Mouse (Mus musculus) heart, embryonic 10.5 days (tissue): ENCODE data around the gene Itm2c. TPM values are rescaled to one million over a fixed set of nuclear protein-coding genes. Genes with fewer than 3 reads are reported as not detected.

Source experiments
- DNase-seq: peaks from one replicate; pipeline ENCODE4 v3.0.0-alpha.2; 2017; ENCODE audit warnings: low spot score
- H3K27ac ChIP-seq: fragments of 300-500 bp; sonication (generic); 2 replicates; pipeline ENCODE4 v1.5.1; 2016; ENCODE audit warnings: mild to moderate bottlenecking
- H3K27me3 ChIP-seq: fragments of 300-500 bp; sonication (generic); 2 replicates; pipeline ENCODE4 v1.6.1; 2016; ENCODE audit warnings: mild to moderate bottlenecking; ENCODE audit not compliant: poor library complexity, insufficient read depth, severe bottlenecking
- H3K36me3 ChIP-seq: fragments of 300-500 bp; sonication (generic); 2 replicates; pipeline ENCODE4 v1.6.1; 2016; ENCODE audit warnings: mild to moderate bottlenecking, moderate library complexity
- H3K4me1 ChIP-seq: fragments of 300-500 bp; sonication (generic); 2 replicates; pipeline ENCODE4 v1.6.1; 2016; ENCODE audit warnings: mild to moderate bottlenecking
- H3K4me3 ChIP-seq: fragments of 300-500 bp; sonication (generic); 2 replicates; pipeline ENCODE4 v1.5.1; 2016; ENCODE audit warnings: mild to moderate bottlenecking, moderate library complexity
- H3K9me3 ChIP-seq: fragments of 300-500 bp; sonication (generic); 2 replicates; pipeline ENCODE4 v1.6.1; 2016; ENCODE audit warnings: mild to moderate bottlenecking, moderate library complexity
- WGBS: fragments of 180-500 bp; shearing (Covaris S2); methylation state at CpG from one replicate; pipeline ENCODE4 v1.1.7; 2016; 5-methylcytosine and 5-hydroxymethylcytosine counted together
- polyA plus RNA-seq: library from polyadenylated mRNA; unstranded; fragments of >200 nt; fragmentation: Nextera tagmentation; extraction: Ambion mirVana; gene quantifications from 2 replicates; pipeline ENCODE4 v1.2.1, GENCODE M21; 2016

The Itm2c gene
- polyA plus RNA-seq: 193 and 231 TPM in 2 replicates

GRCm38 (mm10) chr1:85894231-85894747, at the start of gene Itm2c:
TSS of gene Itm2c (plus strand) at chr1:85894281.
- WGBS: 2% methylated on average over 35 of the region's 35 CpGs
- Histone ChIP-seq H3K4me1 (peaks cover 50% of the 10 kb centered on the region), H3K27me3 (no peaks in the 10 kb centered on the region), H3K9me3 (no peaks in the 10 kb centered on the region), H3K36me3 (no peaks in the 10 kb centered on the region), H3K27ac (peak within 1 kb of the TSS; percentile 95), H3K4me3 (peak within 1 kb of the TSS; percentile 92)
- DNase-seq: peak; percentile 94

DNA sequence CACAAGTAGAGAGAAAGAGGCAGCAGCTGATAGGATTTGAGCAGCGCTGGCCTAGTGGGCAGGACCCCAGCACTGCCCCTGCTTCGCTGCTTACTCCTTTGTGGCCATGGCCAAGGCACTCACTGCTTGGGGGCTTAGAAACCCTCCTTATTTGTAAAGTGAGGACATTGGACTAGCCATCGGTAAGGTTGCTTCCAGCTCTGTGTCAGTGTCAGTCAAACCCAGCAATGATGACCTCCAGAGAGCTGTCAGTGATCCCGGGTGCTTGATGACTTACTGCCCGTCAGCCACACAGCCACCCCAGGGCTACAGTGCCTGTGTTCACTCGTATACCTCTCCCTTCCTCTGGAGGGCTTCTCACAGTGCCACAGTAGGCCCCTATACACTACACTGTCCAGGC, 49.1 kb upstream of the Itm2c start:
- peaks cover 48% of the 10 kb centered on the region for H3K36me3 ChIP-seq
- H3K27ac ChIP-seq: 0 out of 2 replicates have a peak overlapping the region, but pooled peaks have one; percentile 52
- H3K4me3 ChIP-seq: no peak overlapping the region
- DNase-seq: no peak
- WGBS: 63% methylated on average over 6 of the region's 6 CpGs
- H3K27me3 ChIP-seq: no peaks in the 10 kb centered on the region
- no peaks in the 10 kb centered on the region for H3K9me3 ChIP-seq
- H3K4me1 ChIP-seq: peaks cover 4% of the 10 kb centered on the region; the same call in 1 of the 2 replicates

DNA sequence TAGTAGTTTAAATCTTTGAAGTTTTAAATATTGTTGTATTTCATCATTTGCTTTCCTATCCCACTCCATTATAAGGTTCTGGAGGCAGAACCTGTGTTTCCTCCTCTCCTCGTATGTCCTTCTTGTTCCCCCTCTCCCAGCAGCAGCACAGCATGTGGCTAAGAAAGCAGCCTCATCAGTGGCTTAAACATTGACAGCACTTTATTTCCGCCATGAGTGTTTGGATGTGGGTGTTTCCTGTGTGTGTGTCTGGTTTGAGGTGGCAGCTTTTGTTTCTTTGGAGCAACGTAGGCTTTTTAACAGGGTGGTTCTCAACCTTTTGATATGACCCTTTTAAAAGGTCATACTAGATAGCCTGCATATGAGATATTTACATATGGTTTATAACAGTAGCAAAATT, 48.6 kb upstream of the Itm2c start:
- H3K9me3 ChIP-seq: no peaks in the 10 kb centered on the region
- WGBS: 75% methylated on average over 3 of the region's 3 CpGs
- no peak for DNase-seq
- H3K27ac ChIP-seq: no peak overlapping the region
- peaks cover 48% of the 10 kb centered on the region for H3K36me3 ChIP-seq
- no peak overlapping the region for H3K4me3 ChIP-seq
- no peaks in the 10 kb centered on the region for H3K27me3 ChIP-seq
- peaks cover 4% of the 10 kb centered on the region; the same call in 1 of the 2 replicates for H3K4me1 ChIP-seq

- 89% methylated on average over 14 of the region's 14 CpGs for WGBS
- Histone ChIP-seq H3K36me3 (peaks cover 46% of the 10 kb centered on the region), H3K27ac (no peak overlapping the region), H3K4me3 (no peak overlapping the region), H3K9me3 (no peaks in the 10 kb centered on the region), H3K27me3 (no peaks in the 10 kb centered on the region), H3K4me1 (peaks cover 17% of the 10 kb centered on the region; the same call in 1 of the 2 replicates)
- no peak for DNase-seq
Measured at GRCm38 (mm10) chr1:85849016-85849415, 45.1 kb upstream of the Itm2c start.

GRCm38 (mm10) chr1:85850851-85851250, 43.2 kb upstream of the Itm2c start:
- H3K27me3 ChIP-seq: no peaks in the 10 kb centered on the region
- H3K4me3 ChIP-seq: no peak overlapping the region
- 69% methylated on average over 5 of the region's 5 CpGs for WGBS
- H3K36me3 ChIP-seq: peaks cover 44% of the 10 kb centered on the region
- no peak overlapping the region for H3K27ac ChIP-seq
- peaks cover 12% of the 10 kb centered on the region; the same call in 1 of the 2 replicates for H3K4me1 ChIP-seq
- DNase-seq: no peak
- no peaks in the 10 kb centered on the region for H3K9me3 ChIP-seq

DNA sequence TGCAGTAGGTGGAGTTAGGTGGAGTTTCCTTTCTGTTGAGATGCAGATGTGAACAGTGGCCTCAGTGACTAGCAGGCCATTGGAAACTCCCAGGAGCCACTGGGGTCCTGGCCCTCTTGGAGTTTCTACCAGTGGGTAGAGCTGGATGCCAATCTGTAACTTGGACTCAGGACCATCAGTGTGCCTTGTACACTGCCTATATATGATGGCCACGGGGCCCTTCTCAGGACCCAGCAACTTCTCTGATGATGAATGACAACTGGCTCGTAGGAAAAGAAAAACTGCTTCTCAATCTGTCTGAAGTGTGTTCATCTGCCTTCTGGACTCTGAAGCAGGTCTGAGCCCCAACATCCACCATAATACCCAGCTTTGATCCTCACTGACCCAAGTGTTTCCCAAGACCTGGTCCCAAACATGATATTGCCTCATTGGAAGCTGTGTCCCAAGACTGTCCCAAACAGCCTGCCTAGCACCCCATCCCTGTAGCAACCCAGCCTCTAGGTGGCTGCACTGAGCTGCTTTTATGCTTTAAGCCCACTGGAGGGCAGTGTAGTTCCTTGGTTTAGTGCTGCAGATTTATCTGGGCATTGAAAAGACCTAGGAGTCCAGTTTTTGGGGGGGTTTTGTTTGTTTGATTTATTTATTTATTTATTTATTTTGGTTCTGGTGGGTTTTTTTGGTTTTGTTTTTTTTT, 40.9 kb upstream of the Itm2c start:
- H3K36me3 ChIP-seq: peaks cover 30% of the 10 kb centered on the region
- H3K4me1 ChIP-seq: peaks cover 12% of the 10 kb centered on the region; the same call in 1 of the 2 replicates
- DNase-seq: peak; percentile 81
- H3K9me3 ChIP-seq: no peaks in the 10 kb centered on the region
- H3K4me3 ChIP-seq: no peak overlapping the region
- no peak overlapping the region for H3K27ac ChIP-seq
- 79% methylated on average over 2 of the region's 2 CpGs for WGBS
- H3K27me3 ChIP-seq: no peaks in the 10 kb centered on the region

GRCm38 (mm10) chr1:85853865-85854264, 40.2 kb upstream of the Itm2c start:
- Histone ChIP-seq H3K4me3 (no peak overlapping the region), H3K27ac (0 out of 2 replicates have a peak overlapping the region, but pooled peaks have one; percentile 22), H3K9me3 (no peaks in the 10 kb centered on the region), H3K36me3 (peaks cover 23% of the 10 kb centered on the region), H3K4me1 (peaks cover 12% of the 10 kb centered on the region; the same call in 1 of the 2 replicates), H3K27me3 (no peaks in the 10 kb centered on the region)
- WGBS: 87% methylated on average over 2 of the region's 2 CpGs
- DNase-seq: no peak

- H3K36me3 ChIP-seq: peaks cover 17% of the 10 kb centered on the region
- DNase-seq: no peak
- no peak overlapping the region for H3K27ac ChIP-seq
- WGBS: 74% methylated on average over 2 of the region's 2 CpGs
- no peak overlapping the region for H3K4me3 ChIP-seq
- no peaks in the 10 kb centered on the region for H3K9me3 ChIP-seq
- H3K27me3 ChIP-seq: no peaks in the 10 kb centered on the region
- H3K4me1 ChIP-seq: peaks cover 12% of the 10 kb centered on the region; the same call in 1 of the 2 replicates
Measured at GRCm38 (mm10) chr1:85854475-85854874, 39.6 kb upstream of the Itm2c start.

- Histone ChIP-seq H3K27me3 (no peaks in the 10 kb centered on the region), H3K27ac (no peak overlapping the region), H3K4me1 (peaks cover 8% of the 10 kb centered on the region; the same call in 1 of the 2 replicates), H3K9me3 (peaks cover 6% of the 10 kb centered on the region; the same call in 1 of the 2 replicates), H3K4me3 (no peak overlapping the region), H3K36me3 (peaks cover 14% of the 10 kb centered on the region; the same call in 1 of the 2 replicates)
- DNase-seq: no peak
- 39% methylated on average over 3 of the region's 3 CpGs for WGBS
Measured at GRCm38 (mm10) chr1:85856266-85856665, 37.8 kb upstream of the Itm2c start.

GRCm38 (mm10) chr1:85857261-85857754, 36.8 kb upstream of the Itm2c start:
- H3K4me1 ChIP-seq: peaks cover 3% of the 10 kb centered on the region; the same call in 1 of the 2 replicates
- H3K9me3 ChIP-seq: peaks cover 13% of the 10 kb centered on the region
- 79% methylated on average over 6 of the region's 6 CpGs for WGBS
- no peak overlapping the region for H3K27ac ChIP-seq
- no peak for DNase-seq
- H3K36me3 ChIP-seq: peaks cover 10% of the 10 kb centered on the region; the same call in 1 of the 2 replicates
- H3K27me3 ChIP-seq: no peaks in the 10 kb centered on the region
- no peak overlapping the region for H3K4me3 ChIP-seq

GRCm38 (mm10) chr1:85864383-85864782, 29.7 kb upstream of the Itm2c start:
- Histone ChIP-seq H3K36me3 (0 out of 2 replicates have a peak, but pooled peaks cover 3% of the 10 kb centered on the region), H3K27me3 (no peaks in the 10 kb centered on the region), H3K4me3 (no peak overlapping the region), H3K9me3 (peaks cover 20% of the 10 kb centered on the region), H3K4me1 (0 out of 2 replicates have a peak, but pooled peaks cover 5% of the 10 kb centered on the region), H3K27ac (no peak overlapping the region)
- WGBS: 72% methylated on average over 10 of the region's 10 CpGs
- DNase-seq: no peak

DNA sequence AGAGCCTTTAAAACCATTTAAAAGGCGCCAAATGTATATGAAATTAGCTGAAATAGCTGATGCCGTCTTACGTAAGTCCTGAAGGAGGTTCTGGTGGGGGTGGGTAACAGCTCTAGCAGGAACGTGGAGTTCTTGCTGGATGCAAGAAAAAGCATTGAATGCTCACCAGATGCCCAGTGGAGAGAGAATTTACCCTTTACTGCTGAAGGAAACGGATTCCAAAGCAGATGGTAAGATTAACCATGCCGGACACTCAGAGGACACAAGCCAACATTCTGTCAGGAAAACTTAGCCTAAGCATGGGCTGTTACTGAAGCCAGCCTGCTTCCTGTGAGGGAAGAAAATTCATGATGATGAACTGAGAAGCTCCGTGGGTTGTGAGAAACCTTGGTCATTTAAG, 24.1 kb upstream of the Itm2c start:
- no peak overlapping the region for H3K4me3 ChIP-seq
- H3K27ac ChIP-seq: no peak overlapping the region
- H3K9me3 ChIP-seq: peaks cover 7% of the 10 kb centered on the region
- H3K4me1 ChIP-seq: 0 out of 2 replicates have a peak, but pooled peaks cover 5% of the 10 kb centered on the region
- DNase-seq: no peak
- H3K36me3 ChIP-seq: no peaks in the 10 kb centered on the region
- H3K27me3 ChIP-seq: no peaks in the 10 kb centered on the region
- 81% methylated on average over 7 of the region's 7 CpGs for WGBS

DNA sequence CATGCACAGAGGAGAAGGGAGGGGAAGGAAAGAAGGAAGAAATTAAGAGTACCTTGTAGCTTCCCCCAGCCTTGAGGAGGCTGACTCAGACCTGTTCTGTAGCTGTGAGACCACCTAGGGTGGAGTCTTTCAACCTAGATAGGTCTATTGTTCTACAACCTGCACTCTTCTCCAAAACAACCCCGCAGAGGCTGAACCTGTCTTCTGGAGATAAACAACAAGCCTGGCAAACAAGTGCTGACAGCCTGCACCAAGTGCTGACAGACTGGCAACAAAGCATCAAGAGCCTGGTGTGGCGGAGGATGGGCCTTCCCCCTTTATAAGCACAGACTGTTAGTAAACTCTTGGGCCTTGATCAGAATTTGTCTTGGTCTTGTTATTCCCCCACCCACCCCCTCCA, 23.5 kb upstream of the Itm2c start:
- no peak overlapping the region for H3K4me3 ChIP-seq
- peaks cover 13% of the 10 kb centered on the region for H3K9me3 ChIP-seq
- 44% methylated on average over 2 of the region's 2 CpGs for WGBS
- no peaks in the 10 kb centered on the region for H3K27me3 ChIP-seq
- H3K36me3 ChIP-seq: no peaks in the 10 kb centered on the region
- DNase-seq: peak; percentile 75
- no peak overlapping the region for H3K27ac ChIP-seq
- H3K4me1 ChIP-seq: 0 out of 2 replicates have a peak, but pooled peaks cover 5% of the 10 kb centered on the region
